Mouse (Mus musculus) embryo, embryonic 10 days (tissue): Measurements from ENCODE around the gene Prss36.

ENCODE experiments used
- DNase-seq: peaks from one replicate; pipeline ENCODE4 v3.0.0-alpha.2; 2015; ENCODE audit warnings: low spot score

The Prss36 gene

GRCm38 (mm10) chr7:127935028-127935722 lies 11.3 kb downstream of the Prss36 start:
- DNase-seq, result peak; percentile 98

DNA sequence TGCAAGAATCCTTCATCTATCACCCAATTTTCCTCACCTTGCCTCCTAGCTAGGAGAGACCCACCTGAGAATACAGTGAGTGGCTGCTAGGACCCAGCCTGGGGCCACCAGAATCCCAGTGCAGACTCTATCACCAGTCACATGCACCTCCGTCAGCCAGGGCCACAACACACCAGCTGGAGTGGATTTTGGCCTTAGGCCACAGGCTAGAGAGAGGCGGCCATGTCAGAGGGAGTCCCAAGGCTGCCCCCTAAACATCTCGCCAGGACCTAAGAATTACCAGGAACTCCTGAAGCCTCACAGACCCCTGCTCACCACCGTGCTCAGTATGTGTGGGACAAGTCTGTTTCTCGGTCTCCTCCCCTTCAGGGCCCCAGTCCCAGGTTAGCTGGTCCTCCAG lies 12.4 kb downstream of the Prss36 start:
- DNase-seq, result no peak

DNA sequence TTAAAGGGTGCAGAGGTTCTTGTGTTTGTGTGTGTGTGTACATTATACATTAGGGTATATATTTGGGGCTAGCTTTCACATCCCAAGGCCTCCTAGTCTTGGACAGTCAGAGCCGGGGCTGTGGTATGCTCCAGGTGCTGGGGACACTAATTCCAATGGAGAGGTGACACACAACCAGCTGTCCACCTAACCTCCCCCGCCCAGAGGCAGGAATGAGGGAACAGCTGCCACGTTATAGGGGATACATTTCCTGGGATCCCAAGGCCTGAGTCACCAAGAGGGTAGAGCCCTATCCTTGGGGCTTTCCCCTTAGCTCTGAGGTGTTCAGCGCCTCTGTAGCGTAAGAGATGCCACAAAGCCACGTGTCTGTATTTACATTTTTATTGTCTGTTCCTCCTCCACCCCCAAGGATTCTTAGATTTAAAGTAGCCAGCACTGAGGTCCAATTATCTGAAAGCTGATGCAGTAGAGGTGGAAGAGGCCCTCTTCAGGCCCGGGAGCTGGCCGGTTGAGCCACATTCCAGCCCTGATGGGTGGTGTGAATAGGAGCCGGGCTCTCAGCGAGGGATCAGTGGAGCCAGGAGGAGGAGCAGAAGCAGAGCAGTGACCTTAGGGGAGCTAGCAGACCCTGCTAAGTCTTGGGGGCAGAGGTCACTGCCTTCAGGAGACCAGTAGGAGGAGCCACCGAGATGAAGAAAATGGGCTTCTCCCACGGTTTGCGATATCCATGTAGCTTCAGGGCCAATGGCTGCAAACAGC lies 14.1 kb downstream of the Prss36 start:
- peak; percentile 82 for DNase-seq

DNA sequence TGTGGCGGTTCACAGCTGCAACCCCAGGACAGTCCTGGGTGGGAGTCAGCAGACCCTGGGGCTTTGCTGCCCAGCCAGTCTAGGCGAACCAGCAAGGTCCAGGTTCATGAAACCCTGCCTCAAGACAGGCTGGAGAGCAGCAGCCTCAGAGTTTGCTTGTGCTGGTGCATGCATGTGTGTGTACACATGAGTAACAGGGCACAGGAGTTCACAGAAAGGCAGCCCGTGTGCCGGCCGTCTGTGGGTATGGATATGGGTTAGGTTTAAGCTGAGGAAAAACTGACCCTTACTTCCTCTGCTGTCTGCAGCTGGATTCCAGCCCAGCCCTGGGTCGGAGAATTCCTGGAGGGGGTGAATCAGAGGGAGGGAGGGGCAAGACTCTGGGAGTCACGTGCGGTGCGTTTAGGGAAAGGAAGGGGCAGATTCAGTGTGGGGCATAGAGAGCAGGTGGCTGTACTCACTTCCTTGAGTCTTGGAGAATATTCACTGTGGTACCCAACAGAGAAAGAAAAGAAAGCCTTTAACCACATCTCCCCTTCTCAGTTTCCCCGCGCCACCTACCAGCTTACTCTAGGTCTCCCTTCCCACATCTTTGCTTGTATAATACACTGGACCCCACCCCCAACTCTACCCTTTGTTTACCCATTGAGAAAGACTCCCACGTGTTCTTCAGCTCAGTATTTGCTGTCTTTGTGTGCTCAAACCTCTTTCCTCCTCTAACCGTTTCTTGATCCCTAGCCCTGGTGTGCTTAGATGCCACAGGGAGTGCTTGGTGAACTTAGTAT lies 15.0 kb downstream of the Prss36 start:
- DNase-seq, result peak; percentile 30

GRCm38 (mm10) chr7:127930636-127931035 lies 15.9 kb downstream of the Prss36 start:
- DNase-seq, result no peak

DNA sequence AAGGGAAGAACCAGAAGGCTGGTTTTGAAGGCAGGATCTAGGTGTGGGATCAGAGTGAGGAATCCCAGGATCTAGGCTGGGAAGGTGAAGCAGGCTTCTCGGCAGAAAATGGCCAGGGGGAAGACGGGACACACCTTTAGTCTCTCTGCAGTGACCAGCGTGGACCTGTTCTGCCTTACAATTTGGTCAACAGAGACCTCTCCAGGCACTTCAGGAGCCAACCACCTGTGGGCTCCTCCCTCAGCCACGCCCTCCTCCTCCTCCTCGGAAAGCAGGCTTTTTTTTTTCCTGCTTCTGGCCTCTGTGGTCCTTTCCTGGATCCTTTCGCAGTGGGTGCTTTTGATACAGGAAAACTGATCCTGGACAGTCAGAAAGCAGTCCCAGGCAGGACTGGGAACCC lies 16.6 kb downstream of the Prss36 start, which contains the start of gene Prss8:
TSS of gene Prss8 (minus strand) at position 182 of the 400 bp plus-strand sequence.
- DNase-seq, result peak; percentile 31

DNA sequence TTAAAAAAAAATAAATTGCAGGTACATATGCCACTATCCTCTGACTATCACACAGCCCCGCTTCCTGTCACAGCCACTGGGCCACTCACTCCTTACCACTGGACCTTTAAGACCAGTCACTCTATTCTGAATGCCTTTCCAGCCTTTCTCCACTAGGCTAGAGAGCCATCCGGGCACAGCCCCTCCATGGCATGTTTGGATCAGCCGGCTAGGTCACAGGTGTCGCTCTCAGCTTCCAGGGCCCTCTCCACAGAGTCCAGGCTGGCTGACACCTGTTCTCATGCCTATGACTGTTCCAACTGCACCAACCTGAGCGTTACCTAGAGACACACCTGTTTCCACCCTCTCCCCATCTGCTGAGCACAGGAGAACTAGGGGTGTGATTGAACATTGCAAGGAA lies 17.9 kb downstream of the Prss36 start:
- DNase-seq, result no peak

DNA sequence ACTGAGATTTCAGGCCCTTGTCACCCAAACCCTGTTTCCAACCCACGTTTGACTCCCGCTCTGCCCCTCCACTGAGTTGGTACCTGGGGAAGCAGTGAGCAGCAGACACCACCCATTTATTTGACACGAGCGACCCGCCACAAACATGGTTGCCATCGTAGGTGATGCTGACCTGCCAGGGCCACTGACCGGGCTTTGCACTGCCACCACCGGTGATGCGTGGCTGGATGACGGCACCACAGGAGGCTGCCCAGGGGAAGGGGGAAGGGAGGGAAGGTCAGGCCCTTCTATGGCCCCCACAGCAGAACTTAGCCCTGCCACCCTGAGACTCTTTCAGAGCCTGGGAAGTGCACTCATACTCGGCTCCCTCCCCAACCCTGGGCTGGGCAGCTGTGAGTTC lies 18.8 kb downstream of the Prss36 start:
- DNase-seq, result no peak

- no peak for DNase-seq
Observed at GRCm38 (mm10) chr7:127926846-127927245, 19.7 kb downstream of the Prss36 start.

- no peak for DNase-seq
Observed at GRCm38 (mm10) chr7:127926066-127926465, 20.5 kb downstream of the Prss36 start.

GRCm38 (mm10) chr7:127925252-127925651 lies 21.3 kb downstream of the Prss36 start:
- DNase-seq, result peak; percentile 38

GRCm38 (mm10) chr7:127923714-127924113 lies 22.8 kb downstream of the Prss36 start:
- no peak for DNase-seq

GRCm38 (mm10) chr7:127922451-127923275 lies 23.9 kb downstream of the Prss36 start:
- DNase-seq, result no peak

DNA sequence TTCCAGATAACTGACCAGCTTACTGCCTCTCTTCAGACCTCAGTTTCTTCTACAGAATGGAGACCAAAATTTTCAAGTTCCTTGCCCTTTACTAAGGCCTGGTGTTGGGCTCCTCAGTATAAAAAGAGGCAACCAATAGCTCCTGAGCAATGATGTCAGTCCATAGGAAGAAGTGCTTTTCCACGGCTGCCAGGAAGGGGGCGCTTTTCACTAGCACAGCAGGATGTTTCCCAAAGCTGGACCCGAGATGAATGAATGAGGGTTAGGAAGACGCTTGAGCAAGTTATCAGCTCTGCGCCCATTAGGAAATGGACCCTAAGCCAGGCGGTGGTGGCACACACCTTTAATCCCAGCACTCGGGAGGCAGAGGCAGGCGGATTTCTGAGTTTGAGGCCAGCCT lies 25.0 kb downstream of the Prss36 start:
- peak; percentile 57 for DNase-seq

GRCm38 (mm10) chr7:127919290-127919689 lies 27.2 kb downstream of the Prss36 start:
- DNase-seq, result no peak

DNA sequence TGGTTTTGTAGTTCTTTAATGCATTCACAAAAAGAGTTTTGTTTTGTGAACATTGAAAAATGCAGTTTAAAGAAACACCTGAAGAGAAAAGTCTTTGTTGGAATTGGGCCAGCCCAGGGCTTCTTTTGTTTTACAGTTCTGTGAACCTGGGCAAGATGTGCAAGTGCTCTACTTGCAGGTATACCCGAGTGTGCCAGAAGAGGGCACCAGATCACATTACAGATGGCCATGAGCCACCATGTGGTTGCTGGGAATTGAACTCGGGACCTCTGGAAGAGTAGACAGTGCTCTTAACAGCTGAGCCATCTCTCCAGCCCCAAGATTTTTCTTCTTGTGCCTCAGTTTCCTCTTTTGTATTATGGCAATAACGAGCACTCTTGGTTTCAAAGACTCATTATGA lies 28.3 kb downstream of the Prss36 start:
- peak; percentile 75 for DNase-seq

- DNase-seq, result peak; percentile 3
Observed at GRCm38 (mm10) chr7:127915293-127915692, 31.2 kb downstream of the Prss36 start.

GRCm38 (mm10) chr7:127912938-127913337 lies 33.6 kb downstream of the Prss36 start:
- no peak for DNase-seq

DNA sequence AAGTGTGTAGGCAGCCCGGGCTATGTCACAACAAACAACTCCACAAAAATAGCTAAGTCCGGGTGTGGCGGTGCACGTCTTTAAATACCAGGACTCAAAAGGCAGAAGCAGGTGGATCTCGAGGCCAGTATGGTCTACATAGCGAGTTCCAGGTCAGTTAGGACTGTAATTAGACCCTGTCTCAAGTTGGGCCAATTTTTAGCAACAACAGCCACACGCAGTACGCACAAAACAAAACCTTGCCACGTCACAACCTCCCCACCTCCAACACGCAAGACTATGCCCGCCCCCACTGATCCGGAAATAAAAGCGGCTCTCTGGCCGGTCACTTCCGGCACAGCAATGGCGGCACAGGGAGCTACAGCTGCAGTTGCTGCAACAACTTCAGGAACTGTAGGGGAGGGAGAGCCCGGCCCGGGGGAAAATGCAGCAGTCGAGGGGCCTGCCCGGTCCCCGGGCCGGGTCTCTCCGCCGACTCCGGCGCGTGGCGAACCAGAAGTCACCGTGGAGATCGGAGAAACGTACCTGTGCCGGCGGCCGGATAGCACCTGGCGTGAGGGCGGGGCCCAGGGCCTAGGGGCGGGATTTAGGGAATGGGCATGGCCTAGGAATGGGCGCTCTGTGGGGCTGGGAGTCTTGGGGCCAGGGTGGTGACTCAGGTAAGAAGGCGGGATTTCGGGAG lies 34.2 kb downstream of the Prss36 start, which contains the start of gene Kat8:
TSS of gene Kat8 (plus strand) at position 327 of the 682 bp plus-strand sequence.
- peak; percentile 94 for DNase-seq

DNA sequence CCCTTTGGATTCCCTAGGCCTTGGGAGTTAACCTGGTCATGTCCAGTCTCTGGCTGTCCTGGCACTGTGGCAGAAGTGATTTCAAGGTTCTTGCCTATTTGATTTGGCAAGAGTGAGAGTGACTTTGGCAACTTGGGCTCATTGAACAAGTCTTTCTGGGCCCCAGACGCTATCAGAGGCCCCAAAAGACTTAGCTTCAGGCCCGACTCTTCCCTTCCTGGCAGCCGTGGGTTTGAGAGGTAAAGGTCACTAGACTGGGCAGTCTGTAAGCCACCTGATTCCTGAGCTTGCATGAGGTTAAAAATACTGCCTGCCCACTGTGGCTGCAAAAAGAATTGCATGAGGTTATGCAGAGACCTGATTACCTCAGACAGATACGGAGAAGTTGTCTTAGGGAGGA lies 37.9 kb downstream of the Prss36 start:
- no peak for DNase-seq

- DNase-seq, result no peak
Observed at GRCm38 (mm10) chr7:127907939-127908338, 38.6 kb downstream of the Prss36 start.
